Mouse (Mus musculus) MEL-GATA-1-ER (cell line): Measurements from ENCODE around the gene Spatc1l.

Experiments
- DNase-seq: peaks from one replicate; pipeline ENCODE4 v3.0.0-alpha.2; 2012; ENCODE audit warnings: low read depth; ENCODE audit errors: extremely low read depth

The Spatc1l gene

GRCm38 (mm10) chr10:76596338-76596737, 34.3 kb downstream of the Spatc1l start:
- no peak for DNase-seq

DNA sequence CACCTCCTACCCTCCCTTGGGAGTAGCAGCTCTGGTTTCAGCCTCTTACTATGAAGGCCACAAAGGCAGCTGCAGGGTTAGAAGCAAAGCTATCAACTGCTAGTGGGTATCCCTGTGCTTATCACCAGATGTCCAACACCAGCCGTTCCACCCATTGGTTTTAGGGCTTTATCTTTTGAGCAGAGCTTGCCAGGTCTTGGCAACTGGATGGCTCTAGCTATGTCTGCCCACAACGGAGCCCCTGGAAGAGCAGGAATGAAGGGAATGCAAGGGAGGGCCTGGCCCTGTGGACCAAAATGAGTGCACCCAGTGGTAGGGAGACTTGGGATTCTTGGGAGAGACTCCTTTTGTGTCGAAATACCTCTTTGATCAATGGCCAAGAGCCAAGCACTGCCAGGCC, 40.6 kb downstream of the Spatc1l start:
- DNase-seq: no peak

GRCm38 (mm10) chr10:76612473-76612872, 50.4 kb downstream of the Spatc1l start:
- no peak for DNase-seq
